Mouse (Mus musculus): ENCODE data around the gene March10. TPM values are rescaled to one million over a fixed set of nuclear protein-coding genes. Genes with fewer than 3 reads are reported as not detected.
A peak's percentile ranks its signal among the peaks of the same experiment; 100 is the strongest.

The March10 gene
- total RNA-seq, 2 experiments from 2014 or later: not detected

- intact Hi-C loops (cut with DNase I): no loop called here
- no peak for DNase-seq
These were observed 125.4 kb downstream of the March10 start for GRCm38 (mm10) chr11:105331129-105331528.

DNA sequence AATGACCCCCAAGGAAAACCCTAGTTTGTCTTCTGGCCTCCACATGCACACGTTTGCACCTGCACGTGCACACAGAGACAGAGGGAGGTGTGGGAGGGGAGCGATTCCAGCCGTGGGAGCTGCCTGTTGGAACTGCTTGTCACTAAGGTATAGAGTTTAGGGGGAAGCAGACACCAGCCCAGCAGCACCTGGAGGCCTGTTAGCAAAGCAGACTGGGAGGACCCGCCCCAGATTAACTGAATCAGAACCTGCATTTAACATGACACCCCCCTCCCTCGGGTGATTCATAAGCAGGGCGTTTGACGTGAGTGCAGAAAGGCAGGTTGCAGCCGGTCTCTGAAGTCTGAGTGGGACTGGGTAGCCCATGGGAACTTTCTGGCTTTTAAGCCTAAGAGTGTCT, 126.6 kb downstream of the March10 start:
- DNase-seq: no peak
- intact Hi-C loops (cut with DNase I): no loop called here

DNA sequence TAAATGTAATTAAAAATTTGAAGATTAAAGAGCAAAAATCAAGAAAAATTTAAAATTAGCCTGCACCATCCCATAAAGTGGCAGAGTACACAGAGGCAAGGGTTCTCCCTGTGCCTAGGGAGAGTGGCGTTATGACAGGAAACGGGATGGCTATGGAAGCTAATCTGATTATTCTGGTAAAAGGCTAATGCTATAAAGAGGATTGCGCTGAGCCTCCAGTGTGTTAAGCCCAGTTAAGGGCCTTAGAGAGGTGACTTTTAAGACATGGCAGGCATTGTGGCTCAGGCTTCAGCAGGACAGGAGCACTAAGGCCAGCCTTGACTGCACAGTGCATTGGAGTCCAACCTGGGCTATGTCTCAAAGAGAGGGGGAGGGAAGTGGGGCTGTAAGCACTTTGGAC, 129.4 kb downstream of the March10 start:
- intact Hi-C loops (cut with DNase I): no loop called here

GRCm38 (mm10) chr11:105323530-105323929, 133.0 kb downstream of the March10 start:
- intact Hi-C loops (cut with DNase I): no loop called here
- no peak for DNase-seq

More for the DNA sequence above, 129.4 kb downstream of the March10 start:
- DNase-seq: no peak

GRCm38 (mm10) chr11:105321090-105321489, 135.4 kb downstream of the March10 start:
- intact Hi-C loops (cut with DNase I): no loop called here
- DNase-seq: no peak

DNA sequence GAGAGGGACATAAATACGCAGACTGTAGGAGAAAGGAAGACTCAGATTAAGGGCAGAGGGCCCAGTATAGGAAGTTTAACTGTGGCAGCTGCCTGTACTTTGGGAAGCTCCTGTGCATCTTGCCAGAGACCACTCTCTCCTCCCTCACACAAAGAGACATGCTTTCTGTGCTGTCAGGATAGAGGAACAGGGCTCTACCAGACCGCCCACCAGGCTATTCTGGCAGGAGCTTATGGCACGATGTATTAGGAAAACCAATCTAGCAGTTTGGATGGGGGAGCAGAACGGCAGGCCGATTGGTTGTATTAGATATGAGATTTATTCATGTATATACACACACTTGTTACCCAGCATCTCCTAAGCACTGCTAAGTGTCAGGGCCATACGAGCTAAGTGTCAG, 138.8 kb downstream of the March10 start:
- intact Hi-C loops (cut with DNase I): no loop called here
- DNase-seq: no peak

- intact Hi-C loops (cut with DNase I): no loop called here
These were observed 140.4 kb downstream of the March10 start for GRCm38 (mm10) chr11:105316121-105316520.

DNA sequence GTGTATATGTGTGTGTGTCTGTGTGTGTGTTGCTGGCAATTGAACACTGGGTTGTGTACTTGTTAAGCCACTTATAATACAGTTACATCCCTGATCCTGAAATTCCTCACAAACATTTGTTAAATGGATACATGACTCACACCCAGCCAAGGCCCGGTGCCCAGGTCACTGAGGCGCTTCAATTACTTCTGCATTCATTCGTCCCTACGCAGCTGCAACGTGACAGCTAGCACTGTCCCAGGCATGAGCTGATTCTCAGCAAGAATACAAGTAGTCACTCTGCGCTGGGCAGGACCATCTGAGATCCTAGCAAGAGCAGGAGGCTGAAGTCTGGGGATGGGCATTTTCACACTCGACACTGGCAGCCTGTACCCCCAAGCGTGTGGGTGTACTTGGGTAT, 141.2 kb downstream of the March10 start:
- intact Hi-C loops (cut with DNase I): no loop called here
- DNase-seq: no peak

More at GRCm38 (mm10) chr11:105316121-105316520, 140.4 kb downstream of the March10 start:
- DNase-seq: no peak

DNA sequence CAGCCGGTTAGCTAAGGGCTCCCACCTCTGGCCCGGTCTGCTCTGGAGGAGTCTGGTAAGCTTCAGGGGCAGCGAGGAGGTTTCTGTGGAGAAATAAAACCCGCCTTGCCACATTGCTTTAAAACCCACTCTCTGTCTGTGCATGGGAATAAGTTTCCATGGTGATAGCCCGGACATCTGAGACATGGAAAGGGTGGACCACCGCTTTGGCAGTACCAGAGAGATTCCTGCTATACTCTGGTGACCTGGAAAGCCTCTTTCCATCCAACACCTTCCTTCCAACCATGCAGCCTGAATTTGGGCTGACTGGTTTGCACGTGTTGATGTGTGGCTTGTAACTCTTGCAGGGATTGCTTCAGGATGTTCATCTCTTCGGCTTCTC, 142.9 kb downstream of the March10 start:
- no peak for DNase-seq
- intact Hi-C loops (cut with DNase I): loop anchor here (2.0 kb wide), 1 partner anchor 21 kb away; the partner anchor contains the start of gene Mrc2

- intact Hi-C loops (cut with DNase I): loop anchor here (2.0 kb wide), 1 partner anchor 20 kb away; the partner anchor contains the start of gene Mrc2
- DNase-seq: peak; percentile 57 to 64
These were observed 143.4 kb downstream of the March10 start for GRCm38 (mm10) chr11:105312972-105313632.

- intact Hi-C loops (cut with DNase I): loop anchor here (2.0 kb wide), 1 partner anchor 20 kb away; the partner anchor contains the start of gene Mrc2
- no peak for DNase-seq
These were observed 144.1 kb downstream of the March10 start for GRCm38 (mm10) chr11:105312311-105312942.

DNA sequence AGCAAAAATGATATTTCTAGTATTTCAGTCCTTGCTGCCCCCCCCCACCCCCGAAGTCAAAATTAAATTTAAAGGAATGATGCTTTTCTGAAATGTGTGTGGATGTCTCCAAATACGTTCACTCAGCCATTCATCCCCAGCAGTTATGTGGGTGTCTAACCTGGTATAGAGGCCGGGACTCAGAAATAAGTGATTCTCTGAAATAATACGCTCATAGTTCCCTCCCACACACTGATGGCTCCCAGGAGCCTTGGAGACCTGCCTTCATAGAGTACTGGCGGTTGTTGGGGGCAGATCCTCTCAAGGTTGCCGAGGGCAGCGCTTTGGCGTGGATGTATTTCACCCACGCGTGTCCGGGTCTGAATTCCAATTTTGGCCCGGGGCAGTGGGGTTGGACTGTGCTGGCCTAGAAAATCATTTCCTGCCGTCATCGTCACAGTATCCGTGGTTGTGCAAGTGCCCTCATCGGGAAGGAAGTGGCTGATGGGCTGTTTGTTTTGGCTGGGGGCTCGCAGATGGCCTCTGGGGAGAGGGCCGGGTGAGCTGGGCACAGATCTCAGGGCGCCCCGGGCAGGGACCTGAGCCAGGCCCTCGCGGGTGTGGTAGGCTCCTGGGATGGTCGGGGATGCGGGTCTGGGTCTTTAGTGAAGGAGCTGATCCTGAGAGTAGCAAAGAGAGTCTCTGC, 145.1 kb downstream of the March10 start:
- intact Hi-C loops (cut with DNase I): no loop called here
- DNase-seq: peak; percentile 60 to 73

Other genes with a start within 250 kb of the March10 start
- gene Mrc2, start 164.1 kb downstream of the March10 start, total RNA-seq (2021): 10 to 100 TPM; 18.4 to 20.3 TPM
- 10 to 100 TPM; 10.6 to 13.3 TPM for gene Tanc2, start 133.3 kb upstream of the March10 start, total RNA-seq (2021)

All from heart, postnatal 36 days (tissue).